Mouse (Mus musculus): ENCODE results near the gene Calhm1.

DNA sequence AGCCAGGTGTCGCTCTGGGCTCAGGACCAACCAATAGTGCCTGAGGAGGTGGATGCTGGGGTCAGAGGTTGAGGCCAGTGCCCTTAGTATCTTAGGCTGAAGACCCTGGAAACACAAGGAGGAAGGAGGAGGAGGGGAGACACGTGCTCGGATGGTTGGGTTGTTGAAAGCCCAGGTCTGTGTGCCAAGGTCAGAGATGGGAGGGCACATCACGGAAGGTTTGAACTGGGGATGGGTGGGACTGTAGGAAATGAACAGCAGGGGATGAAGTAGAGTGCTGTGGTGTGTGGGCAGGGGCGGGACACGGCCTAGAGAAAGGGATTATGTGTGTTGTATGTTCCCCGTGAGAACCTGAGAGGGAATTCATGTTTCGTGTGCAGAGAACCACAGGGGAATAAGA is 40.2 kb upstream of the Calhm1 start:
- no peak for TF ChIP-seq CTCF (IDR thresholded peaks at IDR 0.05; ENCODE audit: insufficient read depth, low read depth, low read length)
- TF ChIP-seq POLR2A (IDR thresholded peaks at IDR 0.05; ENCODE audit: insufficient read depth, low read depth, low read length): no peak
